Mouse (Mus musculus): ENCODE data around the gene Syvn1. TPM values are rescaled to one million over a fixed set of nuclear protein-coding genes. Genes with fewer than 3 reads are reported as not detected.

The Syvn1 gene
- polyA plus RNA-seq, 1 experiment = 101 TPM

DNA sequence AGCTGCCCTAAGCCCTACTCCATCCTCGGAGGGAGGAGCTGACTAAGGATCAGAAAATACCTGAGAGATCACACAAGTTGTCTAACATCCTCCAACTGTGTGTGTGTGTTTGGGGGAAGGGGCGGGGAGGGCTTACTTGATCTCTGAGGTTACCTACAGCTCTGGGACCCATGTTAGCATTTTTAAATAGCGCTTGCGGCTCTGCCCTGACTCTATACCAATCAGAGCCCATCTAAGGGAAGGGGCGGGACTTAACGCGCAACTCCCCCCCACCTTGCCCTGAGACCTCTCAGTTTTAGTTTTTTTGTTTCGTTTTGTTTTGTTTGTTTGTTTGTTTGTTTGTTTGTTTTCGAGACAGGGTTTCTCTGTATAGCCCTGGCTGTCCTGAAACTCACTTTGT is 16.9 kb upstream of the Syvn1 start:
- no peak for TF ChIP-seq GATA1 (IDR thresholded peaks at IDR 0.05; ENCODE audit: low read length)

- no peak for TF ChIP-seq GATA1 (IDR thresholded peaks at IDR 0.05; ENCODE audit: low read length)
These were observed 15.7 kb upstream of the Syvn1 start for GRCm38 (mm10) chr19:6030520-6031280.

- no peak for TF ChIP-seq GATA1 (IDR thresholded peaks at IDR 0.05; ENCODE audit: low read length)
These were observed 10.3 kb upstream of the Syvn1 start for GRCm38 (mm10) chr19:6035966-6036585.

- no peak for TF ChIP-seq GATA1 (IDR thresholded peaks at IDR 0.05; ENCODE audit: low read length)
These were observed 8.7 kb upstream of the Syvn1 start for GRCm38 (mm10) chr19:6037695-6038094.

- TF ChIP-seq GATA1 (IDR thresholded peaks at IDR 0.05; ENCODE audit: low read length) = no peak
These were observed 8.1 kb upstream of the Syvn1 start for GRCm38 (mm10) chr19:6038326-6038725.

DNA sequence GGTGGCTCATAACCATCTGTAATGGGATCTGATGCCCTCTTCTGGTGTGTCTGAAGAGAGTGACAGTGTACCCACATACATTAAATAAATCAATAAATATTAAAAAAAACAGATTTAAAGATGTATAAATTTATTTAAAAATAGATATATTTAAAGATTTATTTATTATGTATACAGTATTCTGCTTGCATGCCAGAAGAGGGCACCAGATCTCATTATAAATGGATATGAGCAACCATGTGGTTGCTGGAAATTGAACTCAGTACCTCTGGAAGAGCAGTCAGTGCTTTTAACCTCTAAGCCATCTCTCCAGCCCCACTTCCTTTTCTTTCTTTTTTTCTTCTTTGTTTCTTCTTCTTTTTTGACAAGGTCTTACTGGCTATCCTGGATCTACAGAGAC is 6.4 kb upstream of the Syvn1 start:
- no peak for TF ChIP-seq GATA1 (IDR thresholded peaks at IDR 0.05; ENCODE audit: low read length)

DNA sequence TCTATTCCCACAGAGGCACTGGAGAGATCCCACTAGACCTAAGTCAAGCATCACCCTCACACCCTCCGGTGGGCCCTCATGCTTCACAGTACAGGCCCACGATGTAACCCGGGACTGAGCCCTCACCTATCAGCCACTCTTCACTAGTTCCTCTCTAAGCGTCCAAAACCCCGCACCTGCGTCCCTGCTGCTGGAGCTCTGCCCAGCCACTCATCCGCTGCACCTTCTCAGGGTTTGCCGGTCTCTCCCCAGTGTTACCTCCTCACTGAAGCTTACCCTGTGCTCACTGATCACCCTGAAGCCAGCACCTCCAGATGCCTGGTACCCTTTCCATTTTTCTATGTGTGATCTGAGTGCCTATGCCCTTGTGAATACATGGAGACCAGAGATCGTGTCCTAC is 4.1 kb upstream of the Syvn1 start:
- TF ChIP-seq GATA1 (IDR thresholded peaks at IDR 0.05; ENCODE audit: low read length) = no peak

DNA sequence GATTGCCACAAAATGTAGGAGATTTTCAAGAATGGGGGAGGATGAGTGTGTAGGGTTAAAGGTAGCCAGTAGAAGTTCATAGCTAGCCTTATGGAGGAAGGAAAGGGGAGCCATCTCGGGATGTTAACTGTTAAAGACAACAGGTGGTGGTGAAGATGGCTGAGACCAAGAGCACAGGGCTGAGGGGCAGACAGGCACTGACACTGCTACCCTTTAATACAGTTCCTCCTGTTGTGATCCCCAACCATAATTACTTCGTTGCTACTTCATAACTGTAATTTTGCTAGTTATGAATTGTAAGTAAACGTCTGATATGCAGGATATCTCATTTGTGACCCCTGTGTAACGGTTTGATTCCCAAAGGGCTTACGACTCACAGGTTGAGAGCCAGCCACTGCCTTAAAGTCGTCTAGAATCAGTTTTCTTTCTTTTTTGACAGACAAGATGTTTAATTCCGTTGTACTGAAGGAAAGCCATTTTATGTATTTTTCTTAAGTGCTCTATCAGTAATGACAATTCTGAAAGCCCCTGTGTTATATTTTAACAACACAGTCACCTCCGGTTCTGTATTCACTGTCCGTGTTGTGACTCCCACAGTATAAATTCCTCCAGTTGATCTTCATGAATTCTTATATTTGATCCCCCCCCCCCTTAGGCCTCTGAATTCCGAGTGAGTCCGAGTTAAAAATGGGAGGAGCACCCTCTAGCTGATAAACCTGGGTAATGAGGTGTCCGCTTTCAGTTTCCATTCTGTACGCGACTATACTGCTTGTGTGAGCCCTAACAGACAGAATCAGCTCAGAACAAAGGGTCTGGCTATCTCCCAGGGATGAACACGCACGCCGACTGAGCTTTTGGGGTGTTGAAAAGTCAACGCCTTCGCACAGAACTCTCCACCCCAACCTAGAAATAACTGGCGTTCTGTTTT is 746 bp upstream of the Syvn1 start:
- no peak for TF ChIP-seq GATA1 (IDR thresholded peaks at IDR 0.05; ENCODE audit: low read length)

DNA sequence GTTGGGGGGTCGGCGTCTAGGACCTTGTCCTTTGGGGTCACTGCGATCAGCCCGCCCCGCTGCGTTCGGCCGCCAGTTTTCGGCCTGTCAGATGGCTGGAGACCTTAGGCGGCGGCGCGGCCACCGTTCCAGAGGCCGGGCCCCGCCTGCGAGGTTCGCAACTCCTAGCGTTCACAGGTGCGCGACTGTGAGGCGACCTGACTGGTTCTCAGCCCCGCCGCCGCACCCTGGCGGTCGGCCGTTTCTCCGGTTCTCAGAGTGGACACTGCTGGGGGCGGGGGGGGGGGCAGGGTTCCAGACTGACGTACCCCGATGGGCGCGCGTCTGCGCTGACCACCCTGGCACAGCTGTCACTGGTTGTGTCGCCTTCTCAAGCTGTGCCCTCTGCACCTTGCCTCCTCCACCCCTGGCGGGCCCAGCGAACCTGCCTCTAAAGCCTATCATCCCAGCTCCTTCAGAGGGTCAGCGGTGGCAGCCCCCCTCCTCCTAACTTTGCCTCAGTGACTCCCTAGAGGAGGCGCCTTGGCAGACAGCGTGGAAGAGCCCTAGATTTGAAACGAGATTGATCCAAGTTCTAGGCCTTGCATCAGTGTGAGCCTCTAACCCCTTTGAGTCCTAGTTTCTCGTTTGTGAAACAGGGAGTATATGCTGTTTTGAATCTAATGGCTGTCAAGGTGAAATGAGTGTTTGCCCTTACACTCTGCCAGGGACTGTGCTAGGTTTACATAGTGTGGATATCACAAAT is 950 bp downstream of the Syvn1 start:
- TF ChIP-seq GATA1 (IDR thresholded peaks at IDR 0.05; ENCODE audit: low read length) = no peak

DNA sequence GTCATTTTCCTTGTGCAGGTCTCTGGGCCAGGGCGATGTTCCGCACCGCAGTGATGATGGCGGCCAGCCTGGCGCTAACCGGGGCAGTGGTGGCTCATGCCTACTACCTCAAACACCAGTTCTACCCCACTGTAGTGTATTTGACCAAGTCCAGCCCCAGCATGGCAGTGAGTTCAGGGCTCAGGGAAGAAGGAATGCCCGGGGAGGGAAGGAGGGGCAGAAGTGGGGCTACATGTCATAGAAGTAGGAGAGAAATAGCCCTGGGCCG is 1.5 kb downstream of the Syvn1 start:
- no peak for TF ChIP-seq GATA1 (IDR thresholded peaks at IDR 0.05; ENCODE audit: low read length)

DNA sequence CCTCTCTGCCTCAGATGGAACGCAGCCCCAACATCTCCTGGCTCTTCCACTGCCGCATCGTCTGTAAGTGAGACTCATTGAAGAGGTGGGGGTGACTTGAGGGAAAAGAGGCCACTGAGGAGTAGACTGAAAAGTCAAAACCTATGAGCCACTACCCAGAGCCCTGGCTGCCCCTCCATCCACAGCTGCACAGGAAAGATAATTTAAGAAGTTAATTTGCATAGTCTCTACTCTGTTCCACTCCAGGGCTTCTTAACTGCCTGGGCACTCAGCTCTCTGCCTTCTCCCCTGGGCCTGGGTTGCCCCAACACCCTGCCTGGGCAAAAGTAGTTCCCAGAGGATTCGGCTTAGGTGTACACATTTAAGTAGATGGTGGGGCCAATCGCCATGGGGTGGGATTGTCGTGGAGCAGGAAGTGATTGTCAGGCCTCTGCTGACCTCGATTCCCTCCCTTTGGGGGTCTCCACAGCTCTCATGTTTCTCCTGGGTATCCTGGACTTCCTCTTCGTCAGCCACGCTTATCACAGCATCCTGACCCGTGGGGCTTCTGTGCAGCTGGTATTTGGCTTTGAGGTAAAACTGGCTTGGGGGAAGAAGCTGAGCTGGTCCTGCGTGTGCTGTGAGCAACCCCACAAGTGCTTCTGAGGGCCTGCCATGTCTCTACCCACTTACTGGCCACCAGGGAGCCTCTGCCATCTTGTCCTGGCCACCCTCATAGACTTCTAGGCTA is 2.5 kb downstream of the Syvn1 start:
- TF ChIP-seq GATA1 (IDR thresholded peaks at IDR 0.05; ENCODE audit: low read length) = no peak

GRCm38 (mm10) chr19:6052516-6052915 is 6.1 kb downstream of the Syvn1 start:
- TF ChIP-seq GATA1 (IDR thresholded peaks at IDR 0.05; ENCODE audit: low read length) = no peak

- no peak for TF ChIP-seq GATA1 (IDR thresholded peaks at IDR 0.05; ENCODE audit: low read length)
These were observed 7.9 kb downstream of the Syvn1 start for GRCm38 (mm10) chr19:6054296-6054695.

GRCm38 (mm10) chr19:6056696-6057095 is 10.3 kb downstream of the Syvn1 start:
- no peak for TF ChIP-seq GATA1 (IDR thresholded peaks at IDR 0.05; ENCODE audit: low read length)

Measured in G1E-ER4 (cell line).